Mouse (Mus musculus) embryonic fibroblast, embryonic 13.5 days (primary cell): ENCODE data around the gene Gcnt2.

Experiments
- CTCF ChIP-seq: IDR thresholded peaks from 2 replicates; pipeline ENCODE4 v1.5.1; 2011; ENCODE audit warnings: mild to moderate bottlenecking, control low read depth, low read length, moderate library complexity, borderline replicate concordance; ENCODE audit not compliant: insufficient read depth
- POLR2A ChIP-seq: IDR thresholded peaks from 2 replicates; pipeline ENCODE4 v1.6.1; 2011; ENCODE audit warnings: low read depth, mild to moderate bottlenecking, control low read depth, low read length, moderate library complexity

DNA sequence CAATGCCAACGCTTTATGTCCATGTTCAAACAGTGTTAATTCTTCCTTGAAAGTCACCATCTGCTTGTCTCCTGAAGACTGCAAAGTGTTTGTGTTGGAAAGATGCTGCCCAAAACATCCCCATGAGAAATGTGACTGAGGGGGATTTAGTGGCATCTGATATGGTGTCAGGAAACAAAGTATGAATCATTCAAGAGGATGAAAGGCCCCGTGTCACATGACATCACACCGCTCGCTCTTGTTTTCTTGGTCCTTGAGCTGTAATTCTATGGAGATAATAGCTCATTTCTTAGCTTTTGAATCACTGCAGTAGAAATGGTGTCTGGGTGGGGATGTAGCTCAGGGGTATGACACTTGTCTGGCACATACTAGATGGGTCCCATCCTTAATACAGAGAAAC is 33.0 kb downstream of the Gcnt2 start:
- TF ChIP-seq CTCF (no peak), POLR2A (no peak)
